Comparison of ENCODE assay signal across 10 mouse cellular contexts in genomic region chr2:161338953-161339326, GRCm38 (mm10).
DNase-seq lines count a peak whose midpoint lies in the region.
"Had no signal": no experiment of that assay in that cellular context is flagged by ENCODE, and none has a peak within 500 bp of the region (broad histone marks: within the 10 kb centered on the region; RNA-seq: fewer than 3 reads in every experiment).

No protein-coding gene starts in this region.

- DNase-seq in embryo, embryonic 11 days: peak; percentile 60
- no peak for DNase-seq in embryo, embryonic 10.5 days (ENCODE audit: low spot score)
- peak; percentile 66 for DNase-seq in retina, embryonic 14.5 days (ENCODE audit: low spot score)
- DNase-seq in retina, postnatal 1 day: no peak
- DNase-seq in large intestine, adult 2 months (ENCODE audit: low read depth, low spot score): peak; percentile 2
- no peak for DNase-seq in spleen, postnatal 14 days (ENCODE audit: low spot score in 2 of 2)
- DNase-seq in kidney, postnatal 25 days: no peak
- no peak for DNase-seq in heart, postnatal 14 days
- DNase-seq: adrenal gland, adult 2 months; kidney, postnatal 4 days had no signal

- 16% methylated on average over 3 of the region's 3 CpGs for WGBS in large intestine, adult 2 months

- intact Hi-C loops in heart, postnatal 14 days (cut with DNase I): no loop called here

Comparison
In these comparisons a context has a peak if more than half of its experiments do, and no peak if none do; other contexts are left out.
1. DNase-seq: peak in embryo, embryonic 11 days (single experiment), retina, embryonic 14.5 days (single experiment) and large intestine, adult 2 months (single experiment); none in embryo, embryonic 10.5 days (single experiment), retina, postnatal 1 day (single experiment), spleen, postnatal 14 days (0 of 2), kidney, postnatal 25 days (0 of 2) and heart, postnatal 14 days (0 of 2).